Mouse (Mus musculus) kidney, postnatal 0 days (tissue): ENCODE results near the gene Polr3h. TPM values are rescaled to one million over a fixed set of nuclear protein-coding genes. Genes with fewer than 3 reads are reported as not detected.

ENCODE experiments used
- ATAC-seq: fragments of 200-750 bp; cut with Nextera tagmentation; replicated peaks from 2 replicates; pipeline ENCODE4 v1.8.0; 2017; ENCODE audit warnings: low read depth, moderate number of reproducible peaks, moderate TSS enrichment, moderate library complexity; ENCODE audit not compliant: low FRiP score
- DNase-seq: peaks from one replicate; pipeline ENCODE4 v3.0.0-alpha.2; 2016; ENCODE audit warnings: low spot score
- H3K27ac ChIP-seq: fragments of 300-500 bp; sonication (generic); 2 replicates; pipeline ENCODE4 v1.5.1; 2014; ENCODE audit warnings: mild to moderate bottlenecking
- H3K27me3 ChIP-seq: fragments of 300-500 bp; sonication (generic); 2 replicates; pipeline ENCODE4 v1.6.1; 2014; ENCODE audit warnings: low read length, mixed read lengths; ENCODE audit not compliant: insufficient read depth
- H3K36me3 ChIP-seq: fragments of 300-500 bp; sonication (generic); 2 replicates; pipeline ENCODE4 v1.6.1; 2014; ENCODE audit warnings: low read length, mixed read lengths; ENCODE audit not compliant: insufficient read depth
- H3K4me1 ChIP-seq: fragments of 300-500 bp; sonication (generic); replicated peaks from 2 replicates; pipeline ENCODE4 v1.6.1; 2014; ENCODE audit warnings: antibody characterized with exemption, low read length, mixed read lengths; ENCODE audit not compliant: insufficient read depth
- H3K4me2 ChIP-seq: fragments of 300-500 bp; sonication (generic); 2 replicates; pipeline ENCODE4 v1.6.1; 2014; ENCODE audit warnings: mild to moderate bottlenecking, low read length, moderate library complexity, mixed read lengths
- H3K4me3 ChIP-seq: fragments of 300-500 bp; sonication (generic); replicated peaks from 2 replicates; pipeline ENCODE4 v1.5.1; 2014; ENCODE audit warnings: low read depth, low read length
- H3K9ac ChIP-seq: fragments of 300-500 bp; sonication (generic); 2 replicates; pipeline ENCODE4 v1.6.1; 2014; ENCODE audit warnings: low read depth, low read length
- H3K9me3 ChIP-seq: fragments of 300-500 bp; sonication (generic); replicated peaks from 2 replicates; pipeline ENCODE4 v1.6.1; 2016; ENCODE audit warnings: low read length, inconsistent platforms, mixed read lengths
- CTCF ChIP-seq: IDR thresholded peaks from 2 replicates; pipeline ENCODE4 v1.5.1; 2016; ENCODE audit warnings: antibody characterized with exemption, low read depth, mild to moderate bottlenecking, moderate library complexity
- WGBS: fragments of 180-500 bp; shearing (Covaris S2); extraction: QIAGEN DNeasy Blood & Tissue Kit; methylation state at CpG from one replicate; pipeline ENCODE4 v1.1.7; 2014; 5-methylcytosine and 5-hydroxymethylcytosine counted together
- polyA plus RNA-seq: library from polyadenylated mRNA; unstranded; fragments of >200 nt; fragmentation: Nextera tagmentation; extraction: Ambion mirVana; gene quantifications from 2 replicates; pipeline ENCODE4 v1.2.1, GENCODE M21; 2015

Gene Polr3h
- polyA plus RNA-seq, 1 experiment from 2014 or later: 129 TPM

- ATAC-seq (no peak), DNase-seq (no peak)
- Histone ChIP-seq H3K4me3 (no peak overlapping the region), H3K27me3 (no peaks in the 10 kb centered on the region), H3K36me3 (no peaks in the 10 kb centered on the region), H3K4me1 (peaks cover 16% of the 10 kb centered on the region), H3K27ac (no peak overlapping the region), H3K4me2 (no peak overlapping the region), H3K9ac (no peak overlapping the region), H3K9me3 (no peaks in the 10 kb centered on the region)
- WGBS: 73% methylated on average over 4 of the region's 4 CpGs
- TF ChIP-seq CTCF: no peak
These were observed 13.7 kb upstream of the Polr3h start for GRCm38 (mm10) chr15:81939774-81940173.

- ATAC-seq (no peak), DNase-seq (no peak)
- Histone ChIP-seq H3K9ac (no peak overlapping the region), H3K4me2 (no peak overlapping the region), H3K27me3 (no peaks in the 10 kb centered on the region), H3K4me1 (peaks cover 16% of the 10 kb centered on the region), H3K27ac (no peak overlapping the region), H3K4me3 (no peak overlapping the region), H3K9me3 (no peaks in the 10 kb centered on the region), H3K36me3 (no peaks in the 10 kb centered on the region)
- TF ChIP-seq CTCF: no peak
- WGBS: 85% methylated on average over 10 of the region's 10 CpGs
These were observed 13.2 kb upstream of the Polr3h start for GRCm38 (mm10) chr15:81939157-81939715.

GRCm38 (mm10) chr15:81938246-81938645 is 12.2 kb upstream of the Polr3h start:
- Histone ChIP-seq H3K9ac (no peak overlapping the region), H3K27ac (no peak overlapping the region), H3K9me3 (no peaks in the 10 kb centered on the region), H3K36me3 (no peaks in the 10 kb centered on the region), H3K4me1 (peaks cover 18% of the 10 kb centered on the region), H3K4me2 (peak overlapping the region; percentile 63), H3K4me3 (0 out of 2 replicates have a peak overlapping the region, but pooled peaks have one; percentile 42), H3K27me3 (no peaks in the 10 kb centered on the region)
- DNase-seq (peak; percentile 41), ATAC-seq (0 out of 2 replicates have a peak, but pooled peaks have one; percentile 2)
- 40% methylated on average over 2 of the region's 2 CpGs for WGBS
- TF ChIP-seq CTCF: peak; percentile 77

- Histone ChIP-seq H3K9me3 (no peaks in the 10 kb centered on the region), H3K4me3 (peak overlapping the region; percentile 42), H3K4me1 (peaks cover 25% of the 10 kb centered on the region), H3K9ac (peak overlapping the region; percentile 56), H3K36me3 (no peaks in the 10 kb centered on the region), H3K27ac (peak overlapping the region; percentile 87), H3K4me2 (peak overlapping the region; percentile 63), H3K27me3 (no peaks in the 10 kb centered on the region)
- no peak for ATAC-seq
- TF ChIP-seq CTCF: no peak
- WGBS: 3% methylated on average over 19 of the region's 19 CpGs
- DNase-seq: peak; percentile 68
These were observed 11.3 kb upstream of the Polr3h start for GRCm38 (mm10) chr15:81937098-81937972.

- peak within 1 kb of the TSS; percentile 56 for H3K9ac ChIP-seq
- peak; percentile 47 for ATAC-seq
- peak within 1 kb of the TSS; percentile 87 for H3K27ac ChIP-seq
- no peaks in the 10 kb centered on the region for H3K36me3 ChIP-seq
- peak; percentile 76 for DNase-seq
- peak within 1 kb of the TSS; percentile 63 for H3K4me2 ChIP-seq
- H3K4me1 ChIP-seq: peaks cover 25% of the 10 kb centered on the region
- 0% methylated on average over 12 of the region's 12 CpGs for WGBS
- H3K9me3 ChIP-seq: no peaks in the 10 kb centered on the region
- TF ChIP-seq CTCF: peak; percentile 47
- peak within 1 kb of the TSS; percentile 42 for H3K4me3 ChIP-seq
- H3K27me3 ChIP-seq: no peaks in the 10 kb centered on the region
These were observed 10.6 kb upstream of the Polr3h start, which contains the start of gene Csdc2 for GRCm38 (mm10) chr15:81936679-81937078. TSS of gene Csdc2 (plus strand) at chr15:81936759.

GRCm38 (mm10) chr15:81935869-81936637 is 10.0 kb upstream of the Polr3h start:
- Histone ChIP-seq H3K4me1 (peaks cover 25% of the 10 kb centered on the region), H3K27ac (peak overlapping the region; percentile 87), H3K27me3 (no peaks in the 10 kb centered on the region), H3K36me3 (no peaks in the 10 kb centered on the region), H3K9me3 (no peaks in the 10 kb centered on the region), H3K9ac (0 out of 2 replicates have a peak overlapping the region, but pooled peaks have one; percentile 56), H3K4me3 (peak overlapping the region; percentile 42), H3K4me2 (peak overlapping the region; percentile 63)
- WGBS: 52% methylated on average over 7 of the region's 7 CpGs
- DNase-seq: peak; percentile 77
- 0 out of 2 replicates have a peak, but pooled peaks have one; percentile 0 for ATAC-seq
- TF ChIP-seq CTCF: no peak
